Mouse (Mus musculus) E14TG2a.4 (cell line): ENCODE measurements around the gene Lrrc66.

Experiments
- CTCF ChIP-seq: conservative IDR thresholded peaks from 2 replicates; pipeline ENCODE4 v1.5.1; 2014; ENCODE audit warnings: low read length
- NANOG ChIP-seq: IDR thresholded peaks from 2 replicates; pipeline ENCODE4 v1.6.1; 2014; ENCODE audit warnings: borderline replicate concordance, low read length, mixed read lengths
- POU5F1 ChIP-seq: IDR thresholded peaks from 2 replicates; pipeline ENCODE4 v1.6.1; 2014; ENCODE audit warnings: low read length, borderline replicate concordance

- TF ChIP-seq CTCF = no peak
- no peak for TF ChIP-seq NANOG
- no peak for TF ChIP-seq POU5F1
These were observed 19.5 kb upstream of the Lrrc66 start for GRCm38 (mm10) chr5:73651855-73652201.
